Mouse (Mus musculus): ENCODE data around the gene Zfp746. TPM values are rescaled to one million over a fixed set of nuclear protein-coding genes. Genes with fewer than 3 reads are reported as not detected.

Zfp746 gene
- polyA plus RNA-seq, 1 experiment from 2014 or later = 22.5 TPM

- Histone ChIP-seq H3K27ac (ENCODE audit: low read depth, low read length) (no peak overlapping the region), H3K4me3 (ENCODE audit: low read depth, low read length) (no peak overlapping the region), H3K4me2 (ENCODE audit: low read depth) (no peak overlapping the region), H3K9me3 (ENCODE audit: control insufficient read depth, low read length) (peaks cover 2% of the 10 kb centered on the region; the same call in 1 of the 2 replicates), H3K9ac (ENCODE audit: low read length) (no peak overlapping the region), H3K4me1 (ENCODE audit: control insufficient read depth, insufficient read depth, low read length) (no peaks in the 10 kb centered on the region), H3K27me3 (ENCODE audit: control insufficient read depth, insufficient read depth, low read length) (no peaks in the 10 kb centered on the region), H3K36me3 (ENCODE audit: control insufficient read depth, insufficient read depth, low read length) (peaks cover 35% of the 10 kb centered on the region)
- DNase-seq (ENCODE audit: low spot score) = peak; percentile 33
- no peak for ATAC-seq (ENCODE audit: insufficient read depth, low FRiP score, low TSS enrichment)
- 72% methylated on average over 41 of the region's 43 CpGs for WGBS
These were observed 61.9 kb downstream of the Zfp746 start for GRCm38 (mm10) chr6:48024330-48024993.

DNA sequence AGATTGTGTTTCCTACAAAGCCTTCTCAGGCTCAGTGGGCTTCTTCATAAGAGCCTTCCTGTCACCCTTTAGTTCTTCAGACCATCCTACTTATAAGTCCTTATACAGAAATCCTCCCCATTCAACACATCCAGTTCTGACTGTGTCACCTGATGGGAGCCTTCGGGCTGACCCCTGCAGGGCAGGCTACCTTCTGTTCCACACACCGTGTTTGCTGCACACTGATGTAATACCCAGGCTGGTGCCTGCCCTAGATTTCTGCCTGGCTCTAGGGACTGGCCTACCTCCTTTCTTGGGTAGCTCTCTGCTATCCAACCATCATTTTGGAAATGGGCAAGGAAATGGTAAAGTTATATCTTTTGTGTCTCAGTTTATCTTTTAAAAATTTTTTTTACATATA lies 63.7 kb downstream of the Zfp746 start:
- no peaks in the 10 kb centered on the region for H3K27me3 ChIP-seq (ENCODE audit: control insufficient read depth, insufficient read depth, low read length)
- peaks cover 2% of the 10 kb centered on the region; the same call in 1 of the 2 replicates for H3K9me3 ChIP-seq (ENCODE audit: control insufficient read depth, low read length)
- H3K9ac ChIP-seq (ENCODE audit: low read length) = no peak overlapping the region
- no peak overlapping the region for H3K4me2 ChIP-seq (ENCODE audit: low read depth)
- no peak overlapping the region for H3K27ac ChIP-seq (ENCODE audit: low read depth, low read length)
- DNase-seq (ENCODE audit: low spot score) = no peak
- H3K4me1 ChIP-seq (ENCODE audit: control insufficient read depth, insufficient read depth, low read length) = no peaks in the 10 kb centered on the region
- 86% methylated on average over 2 of the region's 2 CpGs for WGBS
- ATAC-seq (ENCODE audit: insufficient read depth, low FRiP score, low TSS enrichment) = no peak
- peaks cover 32% of the 10 kb centered on the region for H3K36me3 ChIP-seq (ENCODE audit: control insufficient read depth, insufficient read depth, low read length)
- H3K4me3 ChIP-seq (ENCODE audit: low read depth, low read length) = no peak overlapping the region

- Histone ChIP-seq H3K36me3 (ENCODE audit: control insufficient read depth, insufficient read depth, low read length) (peaks cover 26% of the 10 kb centered on the region), H3K4me3 (ENCODE audit: low read depth, low read length) (no peak overlapping the region), H3K9ac (ENCODE audit: low read length) (no peak overlapping the region), H3K4me2 (ENCODE audit: low read depth) (no peak overlapping the region), H3K9me3 (ENCODE audit: control insufficient read depth, low read length) (peaks cover 2% of the 10 kb centered on the region; the same call in 1 of the 2 replicates), H3K27me3 (ENCODE audit: control insufficient read depth, insufficient read depth, low read length) (no peaks in the 10 kb centered on the region), H3K27ac (ENCODE audit: low read depth, low read length) (no peak overlapping the region), H3K4me1 (ENCODE audit: control insufficient read depth, insufficient read depth, low read length) (no peaks in the 10 kb centered on the region)
- WGBS = 87% methylated on average over 1 of the region's 1 CpGs
- no peak for DNase-seq (ENCODE audit: low spot score)
- no peak for ATAC-seq (ENCODE audit: insufficient read depth, low FRiP score, low TSS enrichment)
These were observed 64.7 kb downstream of the Zfp746 start for GRCm38 (mm10) chr6:48021678-48022077.

DNA sequence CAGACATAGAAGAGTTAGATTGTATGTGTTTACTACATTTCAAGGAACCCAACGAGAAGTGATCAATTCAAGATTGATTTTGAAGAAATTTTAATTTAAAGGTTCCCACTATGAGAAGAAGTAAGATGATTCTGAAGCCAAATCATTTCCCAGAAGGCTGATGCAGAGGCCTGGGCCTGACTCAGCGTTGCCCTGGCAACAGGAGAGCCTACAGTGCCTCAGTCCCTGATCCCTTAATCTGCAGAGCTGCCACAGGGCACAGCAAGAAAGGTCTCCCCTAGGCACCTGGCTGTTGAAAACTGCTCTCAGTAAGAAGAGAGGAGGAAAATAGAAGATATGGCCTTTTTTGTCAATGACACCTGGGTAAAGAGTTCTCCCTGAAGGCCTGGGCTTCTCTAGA lies 66.4 kb downstream of the Zfp746 start:
- Histone ChIP-seq H3K9me3 (ENCODE audit: control insufficient read depth, low read length) (peaks cover 1% of the 10 kb centered on the region; the same call in 1 of the 2 replicates), H3K27ac (ENCODE audit: low read depth, low read length) (no peak overlapping the region), H3K27me3 (ENCODE audit: control insufficient read depth, insufficient read depth, low read length) (no peaks in the 10 kb centered on the region), H3K4me3 (ENCODE audit: low read depth, low read length) (no peak overlapping the region), H3K36me3 (ENCODE audit: control insufficient read depth, insufficient read depth, low read length) (peaks cover 12% of the 10 kb centered on the region), H3K4me1 (ENCODE audit: control insufficient read depth, insufficient read depth, low read length) (no peaks in the 10 kb centered on the region), H3K4me2 (ENCODE audit: low read depth) (no peak overlapping the region), H3K9ac (ENCODE audit: low read length) (no peak overlapping the region)
- DNase-seq (ENCODE audit: low spot score) (no peak), ATAC-seq (ENCODE audit: insufficient read depth, low FRiP score, low TSS enrichment) (no peak)
- 77% methylated on average over 2 of the region's 2 CpGs for WGBS

- WGBS = 95% methylated on average over 9 of the region's 9 CpGs
- H3K4me2 ChIP-seq (ENCODE audit: low read depth) = no peak overlapping the region
- no peaks in the 10 kb centered on the region for H3K36me3 ChIP-seq (ENCODE audit: control insufficient read depth, insufficient read depth, low read length)
- H3K9me3 ChIP-seq (ENCODE audit: control insufficient read depth, low read length) = no peaks in the 10 kb centered on the region
- H3K27ac ChIP-seq (ENCODE audit: low read depth, low read length) = no peak overlapping the region
- H3K27me3 ChIP-seq (ENCODE audit: control insufficient read depth, insufficient read depth, low read length) = no peaks in the 10 kb centered on the region
- H3K4me3 ChIP-seq (ENCODE audit: low read depth, low read length) = no peak overlapping the region
- ATAC-seq (ENCODE audit: insufficient read depth, low FRiP score, low TSS enrichment) (no peak), DNase-seq (ENCODE audit: low spot score) (no peak)
- H3K9ac ChIP-seq (ENCODE audit: low read length) = no peak overlapping the region
- no peaks in the 10 kb centered on the region for H3K4me1 ChIP-seq (ENCODE audit: control insufficient read depth, insufficient read depth, low read length)
These were observed 69.6 kb downstream of the Zfp746 start for GRCm38 (mm10) chr6:48016841-48017240.

DNA sequence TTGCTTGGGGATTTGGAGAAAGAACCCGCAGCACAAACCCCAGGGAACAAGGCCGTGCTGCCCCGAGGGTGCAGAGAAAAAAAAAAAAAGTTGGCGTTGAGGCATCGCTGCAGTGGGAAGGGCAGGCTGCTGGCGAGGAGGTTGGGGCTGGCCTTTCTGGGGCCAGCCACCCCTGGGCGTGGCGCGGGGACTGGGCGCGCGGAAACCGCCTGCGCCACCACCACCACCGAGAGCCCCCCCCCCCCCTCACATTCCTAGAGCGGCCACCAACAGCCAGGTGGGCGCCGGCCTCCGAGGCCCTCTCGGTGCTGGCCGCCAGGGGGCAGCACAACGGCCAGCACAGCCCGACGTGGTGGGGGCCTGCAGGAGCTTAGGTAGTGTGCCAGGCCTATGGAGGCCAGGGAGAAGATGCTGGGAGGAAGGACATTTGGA lies 70.3 kb downstream of the Zfp746 start:
- no peaks in the 10 kb centered on the region for H3K36me3 ChIP-seq (ENCODE audit: control insufficient read depth, insufficient read depth, low read length)
- no peaks in the 10 kb centered on the region for H3K9me3 ChIP-seq (ENCODE audit: control insufficient read depth, low read length)
- H3K4me3 ChIP-seq (ENCODE audit: low read depth, low read length) = peak overlapping the region; percentile 32
- H3K4me2 ChIP-seq (ENCODE audit: low read depth) = peak overlapping the region; percentile 50
- ATAC-seq (ENCODE audit: insufficient read depth, low FRiP score, low TSS enrichment) = peak; percentile 95
- H3K4me1 ChIP-seq (ENCODE audit: control insufficient read depth, insufficient read depth, low read length) = no peaks in the 10 kb centered on the region
- peak overlapping the region; percentile 53 for H3K9ac ChIP-seq (ENCODE audit: low read length)
- H3K27ac ChIP-seq (ENCODE audit: low read depth, low read length) = no peak overlapping the region
- WGBS = under 1% methylated on average over 22 of the region's 24 CpGs
- no peaks in the 10 kb centered on the region for H3K27me3 ChIP-seq (ENCODE audit: control insufficient read depth, insufficient read depth, low read length)
- peak; percentile 85 for DNase-seq (ENCODE audit: low spot score)

Small RNA genes lying within 50 kb of the gene (microRNA-seq; reads per million reads assigned to microRNA genes)
- not detected for gene Gm24563

Other genes with a start within 250 kb of the Zfp746 start
- 15.5 and 15.6 TPM in 2 replicates for gene Zfp282, start 209.4 kb downstream of the Zfp746 start, polyA plus RNA-seq (2014; fragmentation: Nextera tagmentation; extraction: Ambion mirVana)
- gene Zfp212, start 166.1 kb downstream of the Zfp746 start, polyA plus RNA-seq (2014; fragmentation: Nextera tagmentation; extraction: Ambion mirVana) = 14.2 and 15.4 TPM in 2 replicates
- gene Zfp956, start 133.2 kb downstream of the Zfp746 start, polyA plus RNA-seq (2014; fragmentation: Nextera tagmentation; extraction: Ambion mirVana) = 7.7 and 9.1 TPM in 2 replicates
- gene Zfp777, start 37.7 kb downstream of the Zfp746 start, polyA plus RNA-seq (2014; fragmentation: Nextera tagmentation; extraction: Ambion mirVana) = 8.6 and 10.6 TPM in 2 replicates

All from neural tube, embryonic 11.5 days (tissue).